Mouse (Mus musculus) limb, embryonic 10.5 days (tissue): Measurements from ENCODE around the gene Dnaic1. TPM values are rescaled to one million over a fixed set of nuclear protein-coding genes. Genes with fewer than 3 reads are reported as not detected.

Experiments
- DNase-seq: peaks from one replicate; pipeline ENCODE4 v3.0.0-alpha.2; 2017; ENCODE audit warnings: low spot score
- H3K27ac ChIP-seq: fragments of 300-500 bp; sonication (generic); 2 replicates; pipeline ENCODE4 v1.5.1; 2016; ENCODE audit warnings: mild to moderate bottlenecking
- H3K27me3 ChIP-seq: fragments of 300-500 bp; sonication (generic); 2 replicates; pipeline ENCODE4 v1.6.1; 2016; ENCODE audit warnings: low read depth, mild to moderate bottlenecking; ENCODE audit not compliant: poor library complexity, severe bottlenecking
- H3K36me3 ChIP-seq: fragments of 300-500 bp; sonication (generic); 2 replicates; pipeline ENCODE4 v1.6.1; 2016; ENCODE audit warnings: mild to moderate bottlenecking, moderate library complexity
- H3K4me1 ChIP-seq: fragments of 300-500 bp; sonication (generic); 2 replicates; pipeline ENCODE4 v1.6.1; 2016
- H3K4me3 ChIP-seq: fragments of 300-500 bp; sonication (generic); 2 replicates; pipeline ENCODE4 v1.5.1; 2016; ENCODE audit warnings: mild to moderate bottlenecking, moderate library complexity
- H3K9me3 ChIP-seq: fragments of 300-500 bp; sonication (generic); replicated peaks from 2 replicates; pipeline ENCODE4 v1.6.1; 2016; ENCODE audit warnings: mild to moderate bottlenecking
- WGBS: fragments of 180-500 bp; shearing (Covaris S2); methylation state at CpG from one replicate; pipeline ENCODE4 v1.1.7; 2016; 5-methylcytosine and 5-hydroxymethylcytosine counted together
- polyA plus RNA-seq: library from polyadenylated mRNA; unstranded; fragments of >200 nt; fragmentation: Nextera tagmentation; extraction: Ambion mirVana; gene quantifications from 2 replicates; pipeline ENCODE4 v1.2.1, GENCODE M21; 2016

Dnaic1 gene
- polyA plus RNA-seq, 1 experiment from 2014 or later: 0.93 TPM

GRCm38 (mm10) chr4:41630196-41630595 is 60.6 kb downstream of the Dnaic1 start:
- Histone ChIP-seq H3K9me3 (no peaks in the 10 kb centered on the region), H3K27me3 (peaks cover 58% of the 10 kb centered on the region), H3K36me3 (no peaks in the 10 kb centered on the region), H3K27ac (peak overlapping the region; percentile 78), H3K4me1 (peaks cover 91% of the 10 kb centered on the region), H3K4me3 (0 out of 2 replicates have a peak overlapping the region, but pooled peaks have one; percentile 6)
- DNase-seq: no peak
- 26% methylated on average over 6 of the region's 6 CpGs for WGBS

- no peaks in the 10 kb centered on the region for H3K36me3 ChIP-seq
- peak overlapping the region; percentile 29 for H3K4me3 ChIP-seq
- H3K27me3 ChIP-seq: peaks cover 50% of the 10 kb centered on the region
- WGBS: 2% methylated on average over 11 of the region's 11 CpGs
- no peaks in the 10 kb centered on the region for H3K9me3 ChIP-seq
- peak; percentile 58 for DNase-seq
- peaks cover 97% of the 10 kb centered on the region for H3K4me1 ChIP-seq
- H3K27ac ChIP-seq: peak overlapping the region; percentile 78
These were observed 61.8 kb downstream of the Dnaic1 start for GRCm38 (mm10) chr4:41631390-41631789.

GRCm38 (mm10) chr4:41633001-41633400 is 63.4 kb downstream of the Dnaic1 start:
- no peak for DNase-seq
- H3K4me3 ChIP-seq: no peak overlapping the region
- peaks cover 7% of the 10 kb centered on the region for H3K36me3 ChIP-seq
- H3K9me3 ChIP-seq: no peaks in the 10 kb centered on the region
- H3K27me3 ChIP-seq: peaks cover 53% of the 10 kb centered on the region
- H3K27ac ChIP-seq: no peak overlapping the region
- 77% methylated on average over 9 of the region's 9 CpGs for WGBS
- peaks cover 99% of the 10 kb centered on the region for H3K4me1 ChIP-seq

- H3K27me3 ChIP-seq: peaks cover 62% of the 10 kb centered on the region
- 91% methylated on average over 8 of the region's 8 CpGs for WGBS
- no peak for DNase-seq
These were observed 65.1 kb downstream of the Dnaic1 start for GRCm38 (mm10) chr4:41634631-41635030.

GRCm38 (mm10) chr4:41635224-41635623 is 65.6 kb downstream of the Dnaic1 start:
- peaks cover 57% of the 10 kb centered on the region for H3K27me3 ChIP-seq
- H3K4me1 ChIP-seq: peaks cover 97% of the 10 kb centered on the region
- H3K27ac ChIP-seq: peak overlapping the region; percentile 70
- DNase-seq: no peak
- no peaks in the 10 kb centered on the region for H3K9me3 ChIP-seq
- 0 out of 2 replicates have a peak overlapping the region, but pooled peaks have one; percentile 22 for H3K4me3 ChIP-seq
- peaks cover 9% of the 10 kb centered on the region for H3K36me3 ChIP-seq
- WGBS: 70% methylated on average over 8 of the region's 8 CpGs

More at GRCm38 (mm10) chr4:41634631-41635030, 65.1 kb downstream of the Dnaic1 start:
- peaks cover 99% of the 10 kb centered on the region for H3K4me1 ChIP-seq
- no peaks in the 10 kb centered on the region for H3K9me3 ChIP-seq
- no peak overlapping the region for H3K4me3 ChIP-seq
- H3K36me3 ChIP-seq: peaks cover 9% of the 10 kb centered on the region
- peak overlapping the region; percentile 70; the same call in 1 of the 2 replicates for H3K27ac ChIP-seq

GRCm38 (mm10) chr4:41635906-41636305 is 66.3 kb downstream of the Dnaic1 start:
- Histone ChIP-seq H3K4me1 (peaks cover 95% of the 10 kb centered on the region), H3K9me3 (no peaks in the 10 kb centered on the region), H3K36me3 (peaks cover 9% of the 10 kb centered on the region), H3K27me3 (peaks cover 51% of the 10 kb centered on the region), H3K4me3 (peak overlapping the region; percentile 22), H3K27ac (peak overlapping the region; percentile 70)
- 40% methylated on average over 2 of the region's 2 CpGs for WGBS
- DNase-seq: peak; percentile 80

GRCm38 (mm10) chr4:41636366-41636765 is 66.8 kb downstream of the Dnaic1 start:
- 12% methylated on average over 7 of the region's 7 CpGs for WGBS
- H3K36me3 ChIP-seq: peaks cover 9% of the 10 kb centered on the region
- peaks cover 47% of the 10 kb centered on the region for H3K27me3 ChIP-seq
- peak overlapping the region; percentile 22; the same call in 1 of the 2 replicates for H3K4me3 ChIP-seq
- H3K9me3 ChIP-seq: no peaks in the 10 kb centered on the region
- H3K27ac ChIP-seq: peak overlapping the region; percentile 70
- DNase-seq: no peak
- peaks cover 91% of the 10 kb centered on the region for H3K4me1 ChIP-seq

GRCm38 (mm10) chr4:41636882-41637635 is 67.5 kb downstream of the Dnaic1 start:
- Histone ChIP-seq H3K9me3 (no peaks in the 10 kb centered on the region), H3K27ac (peak overlapping the region; percentile 70), H3K36me3 (peaks cover 9% of the 10 kb centered on the region), H3K4me1 (peaks cover 84% of the 10 kb centered on the region), H3K4me3 (no peak overlapping the region), H3K27me3 (peaks cover 40% of the 10 kb centered on the region)
- 76% methylated on average over 10 of the region's 10 CpGs for WGBS
- no peak for DNase-seq

GRCm38 (mm10) chr4:41638186-41638731 is 68.7 kb downstream of the Dnaic1 start:
- WGBS: 95% methylated on average over 10 of the region's 10 CpGs
- H3K27me3 ChIP-seq: peaks cover 36% of the 10 kb centered on the region
- H3K4me3 ChIP-seq: no peak overlapping the region
- peaks cover 9% of the 10 kb centered on the region for H3K36me3 ChIP-seq
- no peaks in the 10 kb centered on the region for H3K9me3 ChIP-seq
- peak overlapping the region; percentile 94; the same call in 1 of the 2 replicates for H3K27ac ChIP-seq
- DNase-seq: no peak
- peaks cover 72% of the 10 kb centered on the region for H3K4me1 ChIP-seq

GRCm38 (mm10) chr4:41638828-41639213 is 69.2 kb downstream of the Dnaic1 start:
- H3K4me3 ChIP-seq: peak overlapping the region; percentile 71
- H3K9me3 ChIP-seq: no peaks in the 10 kb centered on the region
- peaks cover 66% of the 10 kb centered on the region for H3K4me1 ChIP-seq
- H3K36me3 ChIP-seq: peaks cover 9% of the 10 kb centered on the region
- no peak for DNase-seq
- H3K27ac ChIP-seq: peak overlapping the region; percentile 94; the same call in 1 of the 2 replicates
- peaks cover 32% of the 10 kb centered on the region for H3K27me3 ChIP-seq
- WGBS: 83% methylated on average over 6 of the region's 6 CpGs

- peaks cover 62% of the 10 kb centered on the region for H3K4me1 ChIP-seq
- WGBS: 11% methylated on average over 10 of the region's 10 CpGs
- H3K36me3 ChIP-seq: peaks cover 9% of the 10 kb centered on the region
- peak overlapping the region; percentile 71 for H3K4me3 ChIP-seq
- H3K27me3 ChIP-seq: peaks cover 29% of the 10 kb centered on the region
- DNase-seq: peak; percentile 35
- no peaks in the 10 kb centered on the region for H3K9me3 ChIP-seq
- H3K27ac ChIP-seq: peak overlapping the region; percentile 94
These were observed 69.8 kb downstream of the Dnaic1 start for GRCm38 (mm10) chr4:41639214-41639841.

- H3K4me1 ChIP-seq: peaks cover 55% of the 10 kb centered on the region
- peak within 1 kb of the TSS; percentile 94 for H3K27ac ChIP-seq
- no peaks in the 10 kb centered on the region for H3K9me3 ChIP-seq
- H3K36me3 ChIP-seq: peaks cover 9% of the 10 kb centered on the region
- H3K27me3 ChIP-seq: peaks cover 24% of the 10 kb centered on the region
- under 1% methylated on average over 68 of the region's 74 CpGs for WGBS
- peak within 1 kb of the TSS; percentile 71 for H3K4me3 ChIP-seq
- DNase-seq: peak; percentile 97
These were observed 70.4 kb downstream of the Dnaic1 start, which contains the start of gene Enho for GRCm38 (mm10) chr4:41639913-41640507. TSS of gene Enho (minus strand) at chr4:41640324.
